ENCODE assay signal across 12 mouse cellular contexts in genomic region chr16:57852838-57853460, GRCm38 (mm10).
"Had no signal": no experiment of that assay in that cellular context is flagged by ENCODE, and none has a peak within 500 bp of the region (broad histone marks: within the 10 kb centered on the region; RNA-seq: fewer than 3 reads in every experiment).

No protein-coding gene starts in this region.

- H3K9me3 ChIP-seq: limb, embryonic 15.5 days; liver, embryonic 13.5 days; midbrain, embryonic 12.5 days; neural tube, embryonic 13.5 days had no signal

- H3K9ac ChIP-seq: limb, embryonic 15.5 days; liver, embryonic 13.5 days; liver, postnatal 0 days; midbrain, embryonic 12.5 days; neural tube, embryonic 13.5 days had no signal

- ATAC-seq: liver, postnatal 0 days; midbrain, embryonic 16.5 days had no signal

- H3K4me2 ChIP-seq: limb, embryonic 15.5 days; liver, embryonic 13.5 days; midbrain, embryonic 12.5 days; neural tube, embryonic 13.5 days had no signal

- H3K27ac ChIP-seq: limb, embryonic 15.5 days; liver, embryonic 13.5 days; midbrain, embryonic 12.5 days; neural tube, embryonic 13.5 days had no signal

- H3K36me3 ChIP-seq: limb, embryonic 15.5 days; liver, embryonic 13.5 days; midbrain, embryonic 12.5 days; neural tube, embryonic 13.5 days had no signal

- DNase-seq: left cerebral cortex, postnatal 4 days; liver, embryonic 13.5 days; liver, postnatal 0 days; retina, postnatal 1 day; right cerebral cortex, postnatal 4 days; spleen, adult 18-20 months; thymus, adult 18-20 months; thymus, postnatal 14 days had no signal

- H3K27me3 ChIP-seq: limb, embryonic 15.5 days; liver, embryonic 13.5 days; midbrain, embryonic 12.5 days; neural tube, embryonic 13.5 days had no signal

- H3K4me1 ChIP-seq: limb, embryonic 15.5 days; midbrain, embryonic 12.5 days had no signal

- H3K4me3 ChIP-seq: limb, embryonic 15.5 days; liver, embryonic 13.5 days; midbrain, embryonic 12.5 days; neural tube, embryonic 13.5 days had no signal
